Mouse (Mus musculus): ENCODE measurements around the gene Mettl8.

DNA sequence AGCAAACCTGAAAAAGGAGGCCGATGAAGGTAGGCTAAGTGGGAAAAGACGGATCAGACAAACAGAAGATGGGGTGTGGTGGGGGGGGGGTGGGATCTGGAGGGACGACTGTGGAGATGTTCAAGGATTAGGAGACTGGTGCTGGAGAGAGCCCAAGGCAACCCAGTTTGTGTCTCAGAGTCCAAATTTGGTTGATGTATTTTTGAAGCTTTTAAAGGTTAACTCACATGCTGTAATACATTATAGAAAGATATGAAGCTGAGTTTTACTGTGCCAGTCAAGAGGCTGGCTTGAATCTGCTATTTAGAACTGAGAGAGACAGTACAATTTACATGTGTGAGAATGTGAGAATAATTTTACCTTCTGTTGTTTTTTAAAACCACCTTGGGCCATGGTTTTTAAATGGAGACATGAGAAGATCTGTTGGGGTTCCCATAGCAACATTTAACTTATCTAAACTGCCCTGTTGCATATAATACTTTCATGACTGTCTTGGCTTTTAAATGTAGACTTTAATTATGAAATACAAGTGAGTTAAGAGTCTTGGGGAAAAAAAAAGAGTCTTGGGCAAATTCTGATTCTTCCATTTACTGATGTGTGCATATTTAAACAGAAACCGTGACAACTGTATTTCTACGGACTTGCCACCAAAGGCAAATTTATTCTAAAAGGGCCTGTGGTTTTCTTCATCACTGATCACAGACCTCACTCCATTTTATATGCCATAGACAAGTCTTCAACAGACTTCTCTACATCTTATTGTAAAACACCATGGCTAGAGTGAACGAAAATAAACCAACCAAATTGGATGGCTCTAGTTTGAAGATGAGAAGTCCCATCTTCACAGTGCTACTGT, 94.1 kb downstream of the Mettl8 start:
- no peak for TF ChIP-seq POLR2A (IDR thresholded peaks at IDR 0.05; ENCODE audit: low read depth, low read length)
- no peak for TF ChIP-seq ZKSCAN1 (IDR thresholded peaks at IDR 0.05; ENCODE audit: borderline replicate concordance, low read depth, low read length)
- TF ChIP-seq MEF2A (IDR thresholded peaks at IDR 0.05; ENCODE audit: borderline replicate concordance, low read depth, low read length): 0 out of 2 replicates have a peak, but pooled peaks have one; percentile 31
- TF ChIP-seq MAFK (IDR thresholded peaks at IDR 0.05; ENCODE audit: insufficient replicate concordance, low read length): no peak
- no peak for TF ChIP-seq CTCF (conservative IDR thresholded peaks at IDR 0.05 in 1 of 2, IDR thresholded peaks at IDR 0.05 in 1 of 2; ENCODE audit: low read depth in 2 of 2, low read length in 2 of 2)
- no peak for TF ChIP-seq TCF12 (IDR thresholded peaks at IDR 0.05; ENCODE audit: low read depth, low read length)
- no peak for TF ChIP-seq RCOR1 (conservative IDR thresholded peaks at IDR 0.05; ENCODE audit: low read depth, low read length)
- TF ChIP-seq POLR2AphosphoS2 (IDR thresholded peaks at IDR 0.05; ENCODE audit: low read depth, low read length): no peak
- no peak for TF ChIP-seq TBP (conservative IDR thresholded peaks at IDR 0.05; ENCODE audit: low read depth, low read length)
- no peak for TF ChIP-seq CHD1 (IDR thresholded peaks at IDR 0.05; ENCODE audit: low read depth, low read length)
- no peak for TF ChIP-seq E2F4 (IDR thresholded peaks at IDR 0.05; ENCODE audit: insufficient replicate concordance, low read depth, low read length)
- TF ChIP-seq HCFC1 (IDR thresholded peaks at IDR 0.05; ENCODE audit: low read depth, low read length): no peak
- no peak for TF ChIP-seq GABPA (IDR thresholded peaks at IDR 0.05; ENCODE audit: insufficient replicate concordance, low read depth, low read length)
